In the genomic region with DNA sequence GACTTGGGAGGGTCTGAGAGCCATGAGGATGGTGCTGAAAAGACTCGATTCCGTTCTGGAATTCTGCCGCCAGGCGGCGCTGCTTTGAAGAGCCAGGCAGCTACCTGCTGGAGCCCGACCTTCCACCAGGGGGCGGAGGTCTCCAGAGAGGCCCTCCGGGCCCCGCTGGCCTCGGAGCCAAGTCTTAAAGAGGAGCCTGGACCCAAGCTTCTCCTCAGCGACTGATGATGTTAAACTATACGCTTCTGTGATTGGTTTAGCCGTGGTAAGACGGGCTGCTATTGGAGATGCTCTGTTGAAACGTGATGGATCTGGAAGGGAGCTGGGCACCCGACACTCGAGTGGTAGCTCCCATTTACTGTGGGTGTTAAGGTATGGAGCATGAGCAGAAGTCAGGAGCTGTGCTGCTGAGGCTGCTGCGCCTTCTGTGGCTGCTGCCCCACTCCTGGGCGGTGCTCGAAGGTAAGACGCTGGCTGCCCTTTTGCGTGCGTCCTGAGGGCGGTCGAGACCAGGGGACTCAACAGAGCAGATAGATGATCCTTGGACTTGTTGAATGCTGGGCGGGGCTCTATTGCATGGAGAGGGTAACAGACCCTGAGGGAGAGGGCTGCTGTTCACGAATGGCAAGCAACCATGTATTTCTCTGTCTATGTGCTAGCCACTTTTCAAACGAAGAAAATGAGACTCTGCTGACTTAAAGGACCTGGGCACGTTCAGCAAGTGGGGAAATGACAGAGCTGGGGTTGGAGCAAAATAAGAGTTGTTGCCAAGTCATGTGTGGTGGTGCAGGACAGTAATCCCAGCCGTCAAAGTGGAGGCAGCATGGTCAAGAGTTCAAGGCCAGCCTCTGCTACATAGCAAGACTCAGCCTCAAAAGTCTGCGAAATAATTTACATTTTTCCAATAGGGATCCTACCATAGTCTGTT, we compare ENCODE assay signal across 7 mouse cellular contexts. TPM values are rescaled to one million over a fixed set of nuclear protein-coding genes. Genes with fewer than 3 reads are reported as not detected.
DNase-seq lines count a peak whose midpoint lies in the region; ATAC-seq lines count a peak whose summit lies in the region.

No protein-coding gene starts in this region.

- no peaks in the 10 kb centered on the region for H3K9me3 ChIP-seq in embryonic facial prominence, embryonic 11.5 days (replicated peaks; ENCODE audit: control insufficient read depth, low read length)
- H3K9me3 ChIP-seq in limb, embryonic 11.5 days (ENCODE audit: control insufficient read depth, low read length), result no peaks in the 10 kb centered on the region
- no peaks in the 10 kb centered on the region for H3K9me3 ChIP-seq in midbrain, embryonic 14.5 days (ENCODE audit: control insufficient read depth, low read length)

- no peak overlapping the region for H3K9ac ChIP-seq in embryonic facial prominence, embryonic 11.5 days (replicated peaks; ENCODE audit: low read length)
- H3K9ac ChIP-seq in limb, embryonic 11.5 days (ENCODE audit: low read length), result no peak overlapping the region
- 0 out of 2 replicates have a peak overlapping the region, but pooled peaks have one; percentile 26 for H3K9ac ChIP-seq in midbrain, embryonic 14.5 days (replicated peaks; ENCODE audit: low read length)

- H3K4me3 ChIP-seq in embryonic facial prominence, embryonic 11.5 days (ENCODE audit: low read depth, low read length), result peak overlapping the region; percentile 28
- peak overlapping the region; percentile 9 for H3K4me3 ChIP-seq in limb, embryonic 11.5 days (ENCODE audit: low read depth, low read length)
- peak overlapping the region; percentile 31 for H3K4me3 ChIP-seq in midbrain, embryonic 14.5 days (replicated peaks; ENCODE audit: low read depth, low read length)

- no peaks in the 10 kb centered on the region for H3K4me1 ChIP-seq in embryonic facial prominence, embryonic 11.5 days (ENCODE audit: control insufficient read depth, insufficient read depth, low read length)
- 0 out of 2 replicates have a peak, but pooled peaks cover 3% of the 10 kb centered on the region for H3K4me1 ChIP-seq in limb, embryonic 11.5 days (ENCODE audit: control insufficient read depth, insufficient read depth, low read length)
- peaks cover 13% of the 10 kb centered on the region; the same call in 1 of the 2 replicates for H3K4me1 ChIP-seq in midbrain, embryonic 14.5 days (ENCODE audit: control insufficient read depth, insufficient read depth, low read length)

- DNase-seq in adrenal gland, postnatal 14 days, result peak; percentile 99
- DNase-seq in embryonic facial prominence, embryonic 11.5 days (ENCODE audit: low spot score), result peak; percentile 99
- DNase-seq in heart, adult 11 months, result peak; percentile 100
- peak; percentile 98 for DNase-seq in kidney, adult 18-20 months
- peak; percentile 100 for DNase-seq in limb, embryonic 11.5 days (ENCODE audit: low spot score)
- DNase-seq in midbrain, embryonic 14.5 days, result peak; percentile 99
- DNase-seq in spleen, adult 18-20 months, result peak; percentile 95 to 98

- peaks cover 5% of the 10 kb centered on the region for H3K27me3 ChIP-seq in embryonic facial prominence, embryonic 11.5 days (ENCODE audit: control insufficient read depth, insufficient read depth, low read length)
- H3K27me3 ChIP-seq in limb, embryonic 11.5 days (ENCODE audit: control insufficient read depth, insufficient read depth, low read length), result peaks cover 19% of the 10 kb centered on the region
- H3K27me3 ChIP-seq in midbrain, embryonic 14.5 days (ENCODE audit: control insufficient read depth, insufficient read depth, low read length), result peaks cover 17% of the 10 kb centered on the region

- WGBS in embryonic facial prominence, embryonic 11.5 days, result 6% methylated on average over 31 of the region's 31 CpGs
- WGBS in limb, embryonic 11.5 days, result 7% methylated on average over 31 of the region's 31 CpGs
- 8% methylated on average over 31 of the region's 31 CpGs for WGBS in midbrain, embryonic 14.5 days

- peak overlapping the region; percentile 66 for H3K4me2 ChIP-seq in embryonic facial prominence, embryonic 11.5 days (ENCODE audit: low read depth, low read length)
- peak overlapping the region; percentile 55 for H3K4me2 ChIP-seq in limb, embryonic 11.5 days (ENCODE audit: low read depth, severe bottlenecking)
- H3K4me2 ChIP-seq in midbrain, embryonic 14.5 days (ENCODE audit: low read length), result peak overlapping the region; percentile 62

- peak; percentile 96 for ATAC-seq in embryonic facial prominence, embryonic 11.5 days (replicated peaks; ENCODE audit: insufficient number of reproducible peaks, low FRiP score, low TSS enrichment, low read depth)
- ATAC-seq in limb, embryonic 11.5 days (ENCODE audit: insufficient number of reproducible peaks, low FRiP score, low TSS enrichment, low read depth), result peak; percentile 93
- ATAC-seq in midbrain, embryonic 14.5 days (ENCODE audit: low FRiP score, low TSS enrichment), result peak; percentile 97

- H3K27ac ChIP-seq in embryonic facial prominence, embryonic 11.5 days (replicated peaks; ENCODE audit: low read depth, low read length), result no peak overlapping the region
- no peak overlapping the region for H3K27ac ChIP-seq in limb, embryonic 11.5 days (replicated peaks; ENCODE audit: low read depth, low read length)
- no peak overlapping the region for H3K27ac ChIP-seq in midbrain, embryonic 14.5 days (replicated peaks; ENCODE audit: low read depth, low read length)

- no peaks in the 10 kb centered on the region for H3K36me3 ChIP-seq in embryonic facial prominence, embryonic 11.5 days (replicated peaks; ENCODE audit: control insufficient read depth, insufficient read depth, low read depth, low read length)
- no peaks in the 10 kb centered on the region for H3K36me3 ChIP-seq in limb, embryonic 11.5 days (ENCODE audit: control insufficient read depth, insufficient read depth, low read length)
- no peaks in the 10 kb centered on the region for H3K36me3 ChIP-seq in midbrain, embryonic 14.5 days (ENCODE audit: control insufficient read depth, insufficient read depth, low read length)

RNA-seq across cellular contexts. Expression of a gene that starts 7.5 kb away (rescaled TPM):
- 2.7 and 17.0 TPM in 2 replicates for total RNA-seq in adrenal gland, postnatal 14 days (2021)
- polyA plus RNA-seq in embryonic facial prominence, embryonic 11.5 days (2014; fragmentation: Nextera tagmentation; extraction: Ambion mirVana), result not detected in 2 replicates
- polyA plus RNA-seq in limb, embryonic 11.5 days (2014; fragmentation: Nextera tagmentation; extraction: Ambion mirVana), result 0.23 TPM in 1 of 2 replicates, not detected in the other
- 0.15 and 0.18 TPM in 2 replicates for polyA plus RNA-seq in midbrain, embryonic 14.5 days (2014; fragmentation: Nextera tagmentation; extraction: Ambion mirVana)

RNA-seq across cellular contexts. Expression of a gene that starts 13.1 kb away (rescaled TPM):
- 198 and 203 TPM in 2 replicates for total RNA-seq in adrenal gland, postnatal 14 days (2021)
- polyA plus RNA-seq in embryonic facial prominence, embryonic 11.5 days (2014; fragmentation: Nextera tagmentation; extraction: Ambion mirVana), result 95.9 and 114 TPM in 2 replicates
- 141 and 152 TPM in 2 replicates for polyA plus RNA-seq in limb, embryonic 11.5 days (2014; fragmentation: Nextera tagmentation; extraction: Ambion mirVana)
- polyA plus RNA-seq in midbrain, embryonic 14.5 days (2014; fragmentation: Nextera tagmentation; extraction: Ambion mirVana), result 160 and 171 TPM in 2 replicates

RNA-seq across cellular contexts. Expression of a gene that starts 16.2 kb away (rescaled TPM):
- 8.0 and 18.8 TPM in 2 replicates for total RNA-seq in adrenal gland, postnatal 14 days (2021)
- 9.4 and 9.7 TPM in 2 replicates for polyA plus RNA-seq in embryonic facial prominence, embryonic 11.5 days (2014; fragmentation: Nextera tagmentation; extraction: Ambion mirVana)
- polyA plus RNA-seq in limb, embryonic 11.5 days (2014; fragmentation: Nextera tagmentation; extraction: Ambion mirVana), result 7.5 and 9.1 TPM in 2 replicates
- 16.7 and 20.4 TPM in 2 replicates for polyA plus RNA-seq in midbrain, embryonic 14.5 days (2014; fragmentation: Nextera tagmentation; extraction: Ambion mirVana)

RNA-seq across cellular contexts. Expression of a gene that starts 17.3 kb away (rescaled TPM):
- 3.6 and 8.3 TPM in 2 replicates for total RNA-seq in adrenal gland, postnatal 14 days (2021)
- polyA plus RNA-seq in embryonic facial prominence, embryonic 11.5 days (2014; fragmentation: Nextera tagmentation; extraction: Ambion mirVana), result 1.3 and 1.4 TPM in 2 replicates
- 0.45 and 0.61 TPM in 2 replicates for polyA plus RNA-seq in limb, embryonic 11.5 days (2014; fragmentation: Nextera tagmentation; extraction: Ambion mirVana)
- 0.38 and 0.91 TPM in 2 replicates for polyA plus RNA-seq in midbrain, embryonic 14.5 days (2014; fragmentation: Nextera tagmentation; extraction: Ambion mirVana)

RNA-seq across cellular contexts. Expression of a gene that starts 43.4 kb away (rescaled TPM):
- 0.33 and 4.1 TPM in 2 replicates for total RNA-seq in adrenal gland, postnatal 14 days (2021)
- 0.20 and 0.26 TPM in 2 replicates for polyA plus RNA-seq in embryonic facial prominence, embryonic 11.5 days (2014; fragmentation: Nextera tagmentation; extraction: Ambion mirVana)
- polyA plus RNA-seq in limb, embryonic 11.5 days (2014; fragmentation: Nextera tagmentation; extraction: Ambion mirVana), result 0.55 and 1.2 TPM in 2 replicates
- polyA plus RNA-seq in midbrain, embryonic 14.5 days (2014; fragmentation: Nextera tagmentation; extraction: Ambion mirVana), result not detected in 2 replicates
